Mouse (Mus musculus): ENCODE data around the gene Furin. TPM values are rescaled to one million over a fixed set of nuclear protein-coding genes. Genes with fewer than 3 reads are reported as not detected.

Furin gene
- polyA plus RNA-seq, 1 experiment = 56.4 TPM

DNA sequence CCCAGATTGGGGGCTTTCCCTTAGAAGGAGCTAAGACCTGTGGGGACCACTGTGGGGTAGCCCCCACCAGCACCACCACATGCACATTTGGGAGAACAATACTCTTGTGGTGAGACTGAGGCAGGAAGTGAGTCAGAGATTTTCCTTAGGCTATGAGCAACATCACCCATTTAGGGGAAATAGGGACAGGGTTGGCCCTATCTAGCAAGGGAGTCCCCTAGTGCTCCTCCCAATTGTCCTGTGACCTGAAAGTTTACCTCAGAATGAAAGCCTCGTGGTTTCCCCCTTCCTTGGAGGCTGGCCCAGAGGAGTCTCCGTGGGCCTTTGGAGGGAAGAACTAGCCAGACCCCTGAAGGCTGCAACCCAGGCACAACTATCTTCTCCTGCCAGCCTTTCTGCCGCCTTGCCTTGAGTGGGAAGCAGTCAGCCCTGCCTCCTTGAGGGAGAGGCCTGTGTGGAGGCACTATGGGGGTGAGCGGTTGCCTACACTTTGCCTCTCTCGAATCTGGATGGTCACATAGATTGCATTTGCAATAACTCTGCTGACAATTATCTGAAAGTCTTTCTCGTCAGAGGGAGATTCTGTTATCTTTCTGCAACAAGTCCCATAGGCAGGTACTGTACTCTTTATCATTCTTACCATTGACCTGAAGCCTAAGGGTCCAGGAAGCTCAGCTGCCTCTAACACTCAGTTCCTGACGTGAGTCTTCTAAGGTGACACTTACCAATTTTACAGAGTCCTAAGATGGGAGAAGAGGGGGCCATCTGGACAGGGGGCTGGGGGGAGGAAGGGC lies 938 bp downstream of the Furin start:
- DNase-seq = no peak
- WGBS = 50% methylated on average over 7 of the region's 7 CpGs
- TF ChIP-seq CTCF (IDR thresholded peaks at IDR 0.05; ENCODE audit: borderline replicate concordance, control insufficient read depth, extremely low read depth, insufficient read depth, low read length, poor library complexity) (no peak), POLR2A (IDR thresholded peaks at IDR 0.05; ENCODE audit: control insufficient read depth, extremely low read depth, insufficient read depth, low read length, poor library complexity) (no peak)
- peaks cover 28% of the 10 kb centered on the region for H3K4me1 ChIP-seq (replicated peaks; ENCODE audit: control insufficient read depth, insufficient read depth, low read length)
- H3K4me3 ChIP-seq (ENCODE audit: control insufficient read depth, insufficient read depth, low read length) = no peak overlapping the region
- H3K36me3 ChIP-seq (ENCODE audit: control insufficient read depth, insufficient read depth, low read length) = no peaks in the 10 kb centered on the region
- no peak overlapping the region for H3K27ac ChIP-seq (ENCODE audit: control insufficient read depth, insufficient read depth, low read length)
- no peaks in the 10 kb centered on the region for H3K27me3 ChIP-seq (ENCODE audit: control insufficient read depth, insufficient read depth, low read length)

DNA sequence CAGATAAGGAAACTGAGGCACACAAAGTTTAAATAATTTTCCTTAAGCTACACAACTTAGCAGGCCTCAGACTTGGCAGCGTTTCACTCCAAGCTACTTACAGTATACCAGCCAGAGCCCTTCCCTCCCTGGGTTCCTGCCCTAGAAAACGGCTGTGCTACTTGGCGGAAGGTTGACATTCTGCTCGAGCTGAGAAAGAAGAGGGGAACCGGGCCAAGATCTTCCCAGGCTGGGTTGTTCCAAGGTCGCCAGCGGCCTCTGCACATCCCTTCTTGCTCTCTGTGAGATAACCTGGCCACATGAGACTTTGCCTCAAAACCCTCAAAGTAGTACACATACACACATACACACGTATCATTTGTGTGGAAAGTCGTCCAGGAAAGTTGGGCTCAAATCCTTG lies 1.7 kb downstream of the Furin start:
- H3K27me3 ChIP-seq (ENCODE audit: control insufficient read depth, insufficient read depth, low read length) = no peaks in the 10 kb centered on the region
- TF ChIP-seq CTCF (IDR thresholded peaks at IDR 0.05; ENCODE audit: borderline replicate concordance, control insufficient read depth, extremely low read depth, insufficient read depth, low read length, poor library complexity) = no peak
- no peak for TF ChIP-seq POLR2A (IDR thresholded peaks at IDR 0.05; ENCODE audit: control insufficient read depth, extremely low read depth, insufficient read depth, low read length, poor library complexity)
- H3K4me1 ChIP-seq (replicated peaks; ENCODE audit: control insufficient read depth, insufficient read depth, low read length) = peaks cover 28% of the 10 kb centered on the region
- H3K4me3 ChIP-seq (ENCODE audit: control insufficient read depth, insufficient read depth, low read length) = no peak overlapping the region
- WGBS = 44% methylated on average over 9 of the region's 9 CpGs
- no peak overlapping the region for H3K27ac ChIP-seq (ENCODE audit: control insufficient read depth, insufficient read depth, low read length)
- DNase-seq = no peak
- no peaks in the 10 kb centered on the region for H3K36me3 ChIP-seq (ENCODE audit: control insufficient read depth, insufficient read depth, low read length)

DNA sequence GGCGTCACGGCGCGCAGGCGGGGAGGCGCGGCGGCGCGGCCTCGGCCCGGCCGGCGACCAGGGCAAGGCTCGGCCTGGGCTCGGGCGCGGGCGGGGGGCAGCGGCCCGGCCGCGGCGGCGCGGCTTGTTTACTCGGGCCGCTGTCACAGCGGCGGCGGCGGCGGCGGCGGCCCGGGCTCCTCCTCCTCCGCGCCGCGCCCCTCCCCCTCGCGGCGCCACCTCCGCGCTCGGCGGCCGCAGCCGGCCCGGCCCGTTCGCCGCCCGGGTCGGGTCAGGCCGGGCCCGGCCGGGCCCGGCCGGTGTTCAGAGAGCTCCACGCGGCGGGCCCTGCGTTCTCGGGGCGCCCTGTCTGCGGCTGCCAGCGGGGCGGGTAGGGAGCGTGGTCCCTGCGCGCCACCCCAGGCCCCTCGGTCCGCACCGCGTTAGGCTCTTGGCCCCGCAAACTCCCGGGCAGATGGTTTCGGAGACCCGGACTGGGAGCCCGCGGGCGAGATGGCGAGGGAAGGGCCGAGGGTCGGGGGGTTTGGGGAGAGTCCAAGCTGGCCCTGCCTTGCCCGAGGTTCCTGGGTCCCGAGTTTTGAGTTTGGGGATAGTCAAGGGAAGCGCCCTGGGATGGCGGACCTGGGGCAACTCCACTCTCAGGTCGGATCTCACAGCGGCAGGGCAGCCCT lies 2.5 kb downstream of the Furin start:
- no peak overlapping the region for H3K27ac ChIP-seq (ENCODE audit: control insufficient read depth, insufficient read depth, low read length)
- DNase-seq = peak; percentile 61
- WGBS = 17% methylated on average over 92 of the region's 92 CpGs
- peak overlapping the region; percentile 76 for H3K4me3 ChIP-seq (ENCODE audit: control insufficient read depth, insufficient read depth, low read length)
- H3K4me1 ChIP-seq (replicated peaks; ENCODE audit: control insufficient read depth, insufficient read depth, low read length) = peaks cover 28% of the 10 kb centered on the region
- H3K36me3 ChIP-seq (ENCODE audit: control insufficient read depth, insufficient read depth, low read length) = no peaks in the 10 kb centered on the region
- TF ChIP-seq CTCF (IDR thresholded peaks at IDR 0.05; ENCODE audit: borderline replicate concordance, control insufficient read depth, extremely low read depth, insufficient read depth, low read length, poor library complexity) = no peak
- 0 out of 2 replicates have a peak, but pooled peaks have one; percentile 40 for TF ChIP-seq POLR2A (IDR thresholded peaks at IDR 0.05; ENCODE audit: control insufficient read depth, extremely low read depth, insufficient read depth, low read length, poor library complexity)
- H3K27me3 ChIP-seq (ENCODE audit: control insufficient read depth, insufficient read depth, low read length) = no peaks in the 10 kb centered on the region

DNA sequence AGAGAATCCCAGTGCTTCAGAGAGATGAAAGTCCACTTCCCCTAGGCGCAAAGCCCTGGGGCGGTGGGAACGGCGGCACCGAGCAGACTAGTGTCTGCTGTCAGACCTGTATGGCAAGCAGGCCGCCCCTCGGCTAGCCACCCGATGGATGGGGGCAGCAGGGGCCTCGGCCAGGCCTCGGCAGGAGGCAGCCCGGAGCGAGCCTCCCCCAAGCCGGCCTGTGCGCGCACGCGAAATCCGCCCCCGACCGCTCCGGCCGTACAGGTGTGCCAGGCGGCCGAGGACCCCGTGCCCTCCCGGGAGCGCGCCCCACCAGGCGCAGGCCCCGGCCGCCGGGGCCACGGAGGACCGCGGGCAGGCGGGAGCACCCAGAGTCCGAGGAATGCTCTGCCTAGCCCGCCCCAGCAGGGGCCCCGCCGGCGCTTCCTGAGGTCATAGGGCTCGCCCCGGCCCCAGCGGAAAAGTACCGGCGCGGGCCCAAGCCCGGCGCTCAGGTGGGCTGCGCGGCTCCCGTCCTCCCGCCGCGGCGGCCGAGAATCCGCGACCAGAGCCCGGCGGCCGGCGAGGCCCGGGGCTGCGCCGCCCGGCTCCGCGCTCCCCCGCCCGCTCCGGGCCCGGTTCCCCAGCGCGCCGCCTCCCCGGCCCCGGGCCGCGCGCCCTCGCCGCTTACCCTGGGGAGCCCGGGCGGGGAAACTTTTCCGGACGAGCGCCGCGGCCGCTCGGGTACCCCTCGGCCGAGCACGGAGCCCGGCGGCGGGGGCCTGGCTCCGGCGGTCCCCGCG lies 3.2 kb downstream of the Furin start:
- Histone ChIP-seq H3K36me3 (ENCODE audit: control insufficient read depth, insufficient read depth, low read length) (peaks cover under 1% of the 10 kb centered on the region), H3K4me1 (replicated peaks; ENCODE audit: control insufficient read depth, insufficient read depth, low read length) (peaks cover 28% of the 10 kb centered on the region), H3K4me3 (ENCODE audit: control insufficient read depth, insufficient read depth, low read length) (peak overlapping the region; percentile 76), H3K27ac (ENCODE audit: control insufficient read depth, insufficient read depth, low read length) (no peak overlapping the region), H3K27me3 (ENCODE audit: control insufficient read depth, insufficient read depth, low read length) (no peaks in the 10 kb centered on the region)
- DNase-seq = peak; percentile 47
- WGBS = 3% methylated on average over 83 of the region's 102 CpGs
- TF ChIP-seq CTCF (IDR thresholded peaks at IDR 0.05; ENCODE audit: borderline replicate concordance, control insufficient read depth, extremely low read depth, insufficient read depth, low read length, poor library complexity) = 0 out of 2 replicates have a peak, but pooled peaks have one; percentile 27
- no peak for TF ChIP-seq POLR2A (IDR thresholded peaks at IDR 0.05; ENCODE audit: control insufficient read depth, extremely low read depth, insufficient read depth, low read length, poor library complexity)

DNA sequence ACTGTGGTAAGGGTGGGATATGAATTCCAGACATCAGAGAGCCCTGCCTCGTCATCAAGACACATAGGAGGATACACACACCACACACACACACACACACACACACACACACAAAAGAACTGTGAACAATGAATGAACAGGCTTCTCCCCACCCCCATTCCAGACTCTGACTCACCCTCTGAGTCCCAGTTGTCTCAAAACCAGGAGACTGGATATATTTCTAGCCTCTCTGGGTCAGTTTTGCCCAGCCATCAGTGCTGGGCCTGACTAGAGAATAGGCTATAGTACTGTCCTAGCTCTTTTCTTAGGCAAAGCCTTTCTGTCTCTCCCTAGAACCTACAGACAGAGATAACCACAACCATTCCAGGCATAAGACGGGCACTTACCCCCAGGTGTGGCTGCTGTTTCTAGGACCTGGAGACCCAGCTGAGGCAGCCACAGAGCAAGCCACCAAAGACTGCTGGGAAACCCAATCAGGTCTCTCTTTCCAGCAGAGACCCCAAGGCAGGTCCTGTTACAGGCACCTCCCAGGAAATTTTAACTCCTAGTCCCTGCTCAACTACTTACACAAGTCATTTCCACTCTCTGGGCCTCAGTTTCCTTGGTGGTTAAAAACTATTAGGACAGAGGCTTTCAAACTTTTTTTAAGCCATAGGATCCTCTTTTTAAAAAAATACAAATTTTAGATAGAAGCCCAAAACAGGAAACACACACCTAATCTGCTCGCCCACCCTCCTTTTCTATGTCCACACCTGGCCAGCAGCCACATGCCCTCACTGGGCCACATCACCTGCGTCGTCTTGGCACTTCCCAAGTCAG lies 4.0 kb downstream of the Furin start:
- H3K4me1 ChIP-seq (replicated peaks; ENCODE audit: control insufficient read depth, insufficient read depth, low read length) = peaks cover 28% of the 10 kb centered on the region
- peaks cover 7% of the 10 kb centered on the region for H3K36me3 ChIP-seq (ENCODE audit: control insufficient read depth, insufficient read depth, low read length)
- 26% methylated on average over 5 of the region's 5 CpGs for WGBS
- TF ChIP-seq CTCF (IDR thresholded peaks at IDR 0.05; ENCODE audit: borderline replicate concordance, control insufficient read depth, extremely low read depth, insufficient read depth, low read length, poor library complexity) (no peak), POLR2A (IDR thresholded peaks at IDR 0.05; ENCODE audit: control insufficient read depth, extremely low read depth, insufficient read depth, low read length, poor library complexity) (no peak)
- no peak for DNase-seq
- peak overlapping the region; percentile 76 for H3K4me3 ChIP-seq (ENCODE audit: control insufficient read depth, insufficient read depth, low read length)
- no peaks in the 10 kb centered on the region for H3K27me3 ChIP-seq (ENCODE audit: control insufficient read depth, insufficient read depth, low read length)
- H3K27ac ChIP-seq (ENCODE audit: control insufficient read depth, insufficient read depth, low read length) = no peak overlapping the region
